Mouse (Mus musculus) midbrain, embryonic 16.5 days (tissue): ENCODE results near the gene Daam2. TPM values are rescaled to one million over a fixed set of nuclear protein-coding genes. Genes with fewer than 3 reads are reported as not detected.
"Not testable (repeated sequence)": the region's sequence is repeated elsewhere in the genome, so short reads cannot be mapped to it uniquely, and the experiment has no call there.

ENCODE experiments used
- ATAC-seq: fragments of 200-750 bp; cut with Nextera tagmentation; 2 replicates; pipeline ENCODE4 v1.8.0; 2017; ENCODE audit warnings: moderate TSS enrichment
- H3K27ac ChIP-seq: fragments of 300-500 bp; sonication (generic); 2 replicates; pipeline ENCODE4 v1.5.1; 2014; ENCODE audit warnings: mild to moderate bottlenecking, low read length, mixed read lengths
- H3K27me3 ChIP-seq: fragments of 300-500 bp; sonication (generic); 2 replicates; pipeline ENCODE4 v1.6.1; 2014; ENCODE audit warnings: low read depth, low read length, mixed read lengths; ENCODE audit not compliant: control insufficient read depth, insufficient read depth
- H3K36me3 ChIP-seq: fragments of 300-500 bp; sonication (generic); 2 replicates; pipeline ENCODE4 v1.6.1; 2014; ENCODE audit warnings: mild to moderate bottlenecking, low read length, moderate library complexity, mixed read lengths; ENCODE audit not compliant: control insufficient read depth, insufficient read depth
- H3K4me1 ChIP-seq: fragments of 300-500 bp; sonication (generic); 2 replicates; pipeline ENCODE4 v1.6.1; 2014; ENCODE audit warnings: mild to moderate bottlenecking, low read length, mixed read lengths; ENCODE audit not compliant: control insufficient read depth, insufficient read depth
- H3K4me2 ChIP-seq: fragments of 300-500 bp; sonication (generic); 2 replicates; pipeline ENCODE4 v1.6.1; 2014; ENCODE audit warnings: mild to moderate bottlenecking, low read length, mixed read lengths
- H3K4me3 ChIP-seq: fragments of 300-500 bp; sonication (generic); 2 replicates; pipeline ENCODE4 v1.5.1; 2014; ENCODE audit warnings: low read depth, mild to moderate bottlenecking, low read length, moderate library complexity, mixed read lengths
- H3K9ac ChIP-seq: fragments of 300-500 bp; sonication (generic); 2 replicates; pipeline ENCODE4 v1.6.1; 2014; ENCODE audit warnings: low read depth, low read length, mixed read lengths
- H3K9me3 ChIP-seq: fragments of 300-500 bp; sonication (generic); replicated peaks from 2 replicates; pipeline ENCODE4 v1.6.1; 2014; ENCODE audit warnings: mild to moderate bottlenecking, low read length, mixed read lengths; ENCODE audit not compliant: control insufficient read depth, poor library complexity, severe bottlenecking
- WGBS: fragments of 180-500 bp; shearing (Covaris S2); extraction: QIAGEN DNeasy Blood & Tissue Kit; methylation state at CpG from one replicate; pipeline ENCODE4 v1.1.7; 2014; 5-methylcytosine and 5-hydroxymethylcytosine counted together
- polyA plus RNA-seq: library from polyadenylated mRNA; unstranded; fragments of >200 nt; fragmentation: Nextera tagmentation; extraction: Ambion mirVana; gene quantifications from 2 replicates; pipeline ENCODE4 v1.2.1, GENCODE M21; 2015

Gene Daam2
- polyA plus RNA-seq, 1 experiment from 2014 or later: 1.8 TPM

DNA sequence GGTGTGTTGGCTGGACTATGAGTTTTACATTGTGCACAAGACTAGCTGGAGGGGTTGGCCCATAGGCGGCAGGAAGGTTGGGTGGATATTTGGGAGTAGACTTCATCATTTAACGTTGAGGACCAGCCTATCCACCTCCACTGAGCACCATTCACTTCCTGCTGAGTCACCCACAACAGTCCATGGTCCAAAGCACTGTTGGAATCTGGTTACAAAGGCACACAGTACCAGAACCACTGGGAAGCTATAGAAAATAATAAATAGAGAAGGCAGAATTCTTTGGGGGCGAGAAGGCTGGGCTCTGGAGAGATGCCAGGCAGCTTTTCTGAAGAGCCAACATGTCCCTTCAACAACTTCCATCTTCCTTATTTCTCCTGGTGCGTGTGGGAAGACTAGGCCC, 107.8 kb downstream of the Daam2 start:
- Histone ChIP-seq H3K4me2 (no peak overlapping the region), H3K9me3 (no peaks in the 10 kb centered on the region), H3K9ac (no peak overlapping the region), H3K27me3 (no peaks in the 10 kb centered on the region), H3K4me3 (no peak overlapping the region), H3K27ac (no peak overlapping the region), H3K36me3 (no peaks in the 10 kb centered on the region), H3K4me1 (no peaks in the 10 kb centered on the region)
- WGBS: 76% methylated on average over 4 of the region's 4 CpGs
- ATAC-seq: no peak

DNA sequence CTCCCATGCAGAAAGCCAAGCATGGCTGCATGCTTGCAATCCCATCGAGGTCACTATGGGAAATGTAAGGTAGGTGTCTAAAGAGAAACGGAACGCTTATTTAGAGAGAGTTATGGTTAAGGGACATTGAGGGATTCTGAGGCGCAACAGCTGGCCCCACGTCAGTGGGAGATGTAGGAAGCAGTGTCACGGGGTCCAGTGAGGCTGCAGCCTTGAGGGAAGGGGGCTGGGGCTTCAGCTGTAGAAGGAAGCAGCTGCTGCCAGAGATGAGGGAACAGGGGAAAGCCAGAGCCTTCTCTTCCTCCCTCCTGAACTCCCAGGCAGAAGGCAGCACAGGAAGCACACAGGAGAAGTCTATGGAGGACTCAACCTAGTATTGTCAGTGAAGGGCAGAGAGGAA, 113.2 kb downstream of the Daam2 start:
- Histone ChIP-seq H3K36me3 (no peaks in the 10 kb centered on the region), H3K9me3 (no peaks in the 10 kb centered on the region), H3K4me1 (no peaks in the 10 kb centered on the region), H3K4me2 (no peak overlapping the region), H3K9ac (no peak overlapping the region), H3K27ac (no peak overlapping the region), H3K27me3 (no peaks in the 10 kb centered on the region), H3K4me3 (no peak overlapping the region)
- no peak for ATAC-seq
- WGBS: 94% methylated on average over 6 of the region's 6 CpGs

DNA sequence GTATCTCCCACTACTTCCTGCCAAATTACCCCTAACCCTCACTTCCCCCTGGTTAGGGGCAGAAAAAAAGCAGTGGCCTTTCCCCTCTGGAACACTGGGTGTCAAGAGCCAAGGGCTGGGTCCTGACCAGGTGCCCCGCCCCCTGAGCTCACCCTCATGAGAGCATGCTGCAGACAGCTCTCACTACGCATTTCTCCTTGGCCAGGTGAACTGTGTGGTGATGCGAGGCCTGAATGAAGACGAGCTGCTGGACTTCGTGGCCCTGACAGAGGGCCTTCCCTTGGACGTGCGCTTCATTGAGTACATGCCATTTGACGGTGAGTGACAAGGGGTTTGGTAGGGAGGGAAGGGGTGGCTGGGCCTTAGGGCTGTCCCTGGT, 114.9 kb downstream of the Daam2 start:
- no peak for ATAC-seq

DNA sequence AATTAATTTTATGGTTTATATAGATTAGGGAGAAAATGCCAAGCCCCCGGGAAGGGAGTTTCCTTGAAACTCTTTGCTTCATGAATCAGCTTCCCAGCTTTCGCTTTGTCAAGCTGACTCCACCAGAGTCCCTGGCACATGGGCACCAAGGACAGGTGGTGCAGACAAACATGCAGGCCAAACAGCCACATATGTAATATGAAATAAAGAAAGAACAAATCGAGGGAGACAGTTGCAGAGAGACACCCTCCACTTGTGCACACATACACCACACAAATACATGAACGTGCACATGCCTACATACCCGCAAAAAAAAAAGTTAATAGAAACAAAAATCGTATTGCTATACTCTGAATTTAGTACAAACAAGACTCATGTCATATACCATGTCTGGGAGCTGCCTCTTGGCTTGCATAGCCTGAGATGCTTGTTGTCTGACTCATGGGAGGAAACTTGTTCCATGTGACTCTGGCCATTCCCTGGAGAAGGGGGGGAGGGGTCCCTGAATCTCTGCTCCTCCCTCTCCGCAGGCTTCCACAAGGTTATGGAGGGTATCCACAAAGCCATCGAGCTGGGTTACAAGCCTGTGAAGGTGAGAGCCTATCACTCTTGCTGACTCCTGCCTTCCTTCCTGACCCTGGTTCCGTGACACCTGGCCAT, 115.4 kb downstream of the Daam2 start:
- WGBS: 79% methylated on average over 8 of the region's 9 CpGs
- Histone ChIP-seq H3K4me2 (no peak overlapping the region), H3K27me3 (no peaks in the 10 kb centered on the region), H3K4me3 (no peak overlapping the region), H3K9me3 (no peaks in the 10 kb centered on the region), H3K4me1 (no peaks in the 10 kb centered on the region), H3K36me3 (no peaks in the 10 kb centered on the region), H3K9ac (no peak overlapping the region), H3K27ac (no peak overlapping the region)
- no peak for ATAC-seq

More for the DNA sequence above, 114.9 kb downstream of the Daam2 start:
- H3K4me1 ChIP-seq: no peaks in the 10 kb centered on the region
- H3K27ac ChIP-seq: no peak overlapping the region
- H3K36me3 ChIP-seq: no peaks in the 10 kb centered on the region
- no peaks in the 10 kb centered on the region for H3K9me3 ChIP-seq
- H3K27me3 ChIP-seq: no peaks in the 10 kb centered on the region
- H3K9ac ChIP-seq: no peak overlapping the region
- WGBS: 91% methylated on average over 8 of the region's 8 CpGs
- no peak overlapping the region for H3K4me2 ChIP-seq
- H3K4me3 ChIP-seq: no peak overlapping the region

DNA sequence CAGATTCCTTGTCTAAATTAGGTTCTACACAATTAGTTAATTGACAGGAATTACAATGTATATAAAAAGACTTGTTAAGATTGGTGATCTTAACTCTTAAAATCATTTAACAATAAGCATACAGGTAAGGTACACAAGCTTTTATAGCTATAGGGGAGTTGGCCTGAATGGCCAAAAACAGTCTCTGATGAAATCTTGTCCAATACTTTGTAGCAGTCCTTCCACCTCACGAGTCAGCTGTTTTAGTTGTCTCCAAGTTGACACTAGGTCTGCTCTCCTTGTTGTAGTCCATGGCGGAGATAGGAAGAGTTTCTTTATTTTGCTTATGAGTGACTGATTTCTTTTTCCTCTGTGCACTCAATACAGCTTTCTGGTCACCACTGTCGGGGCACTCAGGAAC, 121.3 kb downstream of the Daam2 start:
- not testable (repeated sequence) for H3K27me3 ChIP-seq, H3K4me3 ChIP-seq, H3K9ac ChIP-seq, H3K4me1 ChIP-seq, ATAC-seq, H3K36me3 ChIP-seq, H3K27ac ChIP-seq, H3K9me3 ChIP-seq, H3K4me2 ChIP-seq
- 94% methylated on average over 3 of the region's 3 CpGs for whole genome bisulfite sequencing

DNA sequence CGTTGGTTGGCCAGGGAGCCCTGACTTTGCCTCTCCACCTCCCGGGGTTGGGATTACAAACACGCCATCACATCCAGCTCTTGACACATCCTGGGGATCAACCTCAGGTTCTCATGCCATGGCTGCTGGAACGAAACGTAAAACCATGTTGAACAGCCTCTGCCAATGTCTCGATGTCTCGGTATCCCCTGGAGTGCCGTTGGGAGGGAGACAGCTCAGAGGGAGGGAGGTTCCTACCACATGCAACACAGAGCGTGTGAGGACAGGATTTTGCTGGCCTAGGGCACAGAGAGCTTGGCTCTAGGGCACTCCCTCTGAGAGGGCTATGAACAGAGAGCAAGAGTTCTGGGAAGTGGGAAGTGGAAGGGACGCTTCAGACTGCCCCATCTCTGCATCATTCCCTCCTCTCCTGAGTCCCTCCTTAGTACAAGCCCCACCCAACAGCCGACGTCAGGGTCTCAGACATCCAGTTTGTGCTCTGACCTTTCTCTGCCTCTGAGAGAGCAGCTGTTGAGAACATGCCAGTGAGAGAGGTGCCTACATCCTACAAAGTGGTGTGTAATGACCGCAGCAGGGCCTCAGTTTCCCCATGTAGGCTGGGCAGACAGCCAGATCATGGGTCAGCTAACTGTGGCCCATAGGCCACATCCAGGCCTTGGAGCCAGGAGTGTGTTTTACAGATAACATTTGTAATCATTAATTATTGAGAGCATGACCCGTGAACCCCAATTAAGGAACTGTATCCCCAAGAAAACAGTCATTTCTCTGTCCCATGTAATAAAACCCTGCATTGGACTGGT, 123.6 kb downstream of the Daam2 start:
- Histone ChIP-seq H3K27me3 (no peaks in the 10 kb centered on the region), H3K9me3 (no peaks in the 10 kb centered on the region), H3K27ac (no peak overlapping the region), H3K9ac (no peak overlapping the region), H3K4me3 (no peak overlapping the region), H3K4me2 (no peak overlapping the region), H3K4me1 (no peaks in the 10 kb centered on the region), H3K36me3 (peaks cover 5% of the 10 kb centered on the region)
- ATAC-seq: no peak
- WGBS: 93% methylated on average over 14 of the region's 14 CpGs

DNA sequence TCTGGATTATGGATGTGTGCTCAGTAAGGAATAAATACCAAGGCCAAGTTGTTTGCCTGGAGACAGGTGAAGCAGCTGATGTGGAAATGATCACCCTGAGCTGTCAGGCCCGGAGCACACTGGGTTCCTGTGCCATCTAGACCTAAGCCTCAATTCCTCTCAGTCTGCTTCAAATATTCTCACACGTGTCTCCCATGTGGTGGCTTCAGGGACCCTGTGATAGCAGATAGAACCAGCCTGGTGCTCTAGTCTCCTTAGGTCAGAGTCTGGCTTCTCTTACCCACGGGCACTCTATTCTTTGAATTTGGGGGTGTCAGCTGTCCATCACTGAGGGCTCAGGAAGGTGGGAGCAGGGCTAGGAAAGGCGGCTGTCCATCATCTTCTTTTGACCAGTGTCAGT, 124.4 kb downstream of the Daam2 start:
- H3K27ac ChIP-seq: no peak overlapping the region
- H3K27me3 ChIP-seq: no peaks in the 10 kb centered on the region
- no peak overlapping the region for H3K4me2 ChIP-seq
- no peak overlapping the region for H3K9ac ChIP-seq
- H3K36me3 ChIP-seq: peaks cover 10% of the 10 kb centered on the region
- ATAC-seq: no peak
- no peak overlapping the region for H3K4me3 ChIP-seq
- 89% methylated on average over 4 of the region's 4 CpGs for WGBS
- H3K4me1 ChIP-seq: no peaks in the 10 kb centered on the region
- H3K9me3 ChIP-seq: no peaks in the 10 kb centered on the region

DNA sequence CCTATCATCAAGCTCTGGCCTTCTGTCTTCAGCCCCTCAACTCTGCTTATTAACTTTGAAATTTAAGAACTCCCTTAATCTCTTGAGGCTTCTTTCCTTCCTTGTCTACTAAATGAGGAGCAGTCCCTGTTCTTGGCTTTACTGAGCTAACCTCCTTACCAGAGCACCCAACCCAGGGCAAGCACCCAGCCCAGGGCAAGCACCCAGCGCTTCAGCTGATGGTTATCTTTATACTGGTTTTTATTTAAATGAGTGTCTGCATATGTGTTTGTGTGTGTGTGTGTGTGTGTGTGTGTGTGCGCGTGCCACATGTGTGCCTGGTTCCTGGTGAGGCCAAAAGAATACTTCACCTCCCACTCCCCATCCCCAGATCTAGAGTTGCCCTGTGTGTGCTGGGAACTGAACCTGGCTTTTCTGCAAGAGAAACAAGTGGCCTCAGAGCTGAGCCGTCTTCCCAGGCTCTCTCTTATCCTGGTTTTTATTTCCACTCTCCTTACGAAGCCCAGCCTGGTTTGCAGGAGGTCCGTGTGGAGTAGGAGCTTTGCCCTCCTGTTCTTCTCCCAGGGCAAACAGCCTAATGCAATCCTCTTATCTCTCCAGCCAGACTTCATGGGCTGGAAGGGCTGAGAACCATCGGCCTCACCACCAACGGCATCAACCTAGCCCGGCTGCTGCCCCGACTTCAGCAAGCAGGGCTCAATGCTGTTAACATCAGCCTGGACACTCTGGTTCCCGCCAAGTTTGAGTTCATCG, 125.1 kb downstream of the Daam2 start:
- Histone ChIP-seq H3K9ac (no peak overlapping the region), H3K36me3 (peaks cover 10% of the 10 kb centered on the region), H3K4me1 (no peaks in the 10 kb centered on the region), H3K4me3 (no peak overlapping the region), H3K27me3 (no peaks in the 10 kb centered on the region), H3K4me2 (no peak overlapping the region), H3K27ac (no peak overlapping the region), H3K9me3 (no peaks in the 10 kb centered on the region)
- ATAC-seq: no peak
- WGBS: 83% methylated on average over 12 of the region's 12 CpGs

DNA sequence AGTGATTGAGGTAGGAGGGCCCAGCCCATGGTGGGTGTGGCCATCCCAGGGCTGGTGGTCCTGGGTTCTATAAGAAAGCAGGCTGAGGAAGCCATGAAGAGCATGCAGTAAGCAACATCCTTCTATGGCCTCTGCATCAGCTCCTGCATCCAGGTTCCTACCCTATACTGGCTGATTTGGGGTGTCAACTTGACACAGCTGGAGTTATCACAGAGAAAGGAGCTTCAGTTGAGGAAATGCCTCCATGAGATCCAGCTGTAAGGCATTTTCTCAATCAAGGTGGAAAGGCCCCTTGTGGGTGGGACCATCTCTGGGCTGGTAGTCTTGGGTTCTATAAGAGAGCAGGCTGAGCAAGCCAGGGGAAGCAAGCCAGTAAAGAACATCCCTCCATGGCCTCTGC, 126.8 kb downstream of the Daam2 start:
- not testable (repeated sequence) for H3K9ac ChIP-seq, H3K27me3 ChIP-seq, H3K9me3 ChIP-seq, H3K4me1 ChIP-seq, H3K27ac ChIP-seq, H3K4me2 ChIP-seq, H3K4me3 ChIP-seq, ATAC-seq
- peaks cover 10% of the 10 kb centered on the region for H3K36me3 ChIP-seq
